Mouse (Mus musculus) G1E (cell line): ENCODE results near the gene Otud3. TPM values are rescaled to one million over a fixed set of nuclear protein-coding genes. Genes with fewer than 3 reads are reported as not detected.

Experiments
- ATAC-seq: 2 replicates; pipeline ENCODE4 v1.8.0; 2016; ENCODE audit warnings: mild to moderate bottlenecking; ENCODE audit not compliant: insufficient number of reproducible peaks, poor library complexity, low FRiP score, severe bottlenecking; ENCODE audit errors: extremely low read depth
- DNase-seq: peaks from one replicate; pipeline ENCODE4 v3.0.0; 2012; ENCODE audit warnings: low spot score
- H3K27me3 ChIP-seq: 2 replicates; pipeline ENCODE4 v1.6.1; 2012; ENCODE audit warnings: mild to moderate bottlenecking, low read length, inconsistent platforms; ENCODE audit not compliant: insufficient read depth
- H3K36me3 ChIP-seq: replicated peaks from 2 replicates; pipeline ENCODE3; 2012; ENCODE audit warnings: mild to moderate bottlenecking, inconsistent platforms
- H3K4me1 ChIP-seq: 2 replicates; pipeline ENCODE4 v1.6.1; 2012; ENCODE audit warnings: low read depth, low read length, inconsistent platforms, mixed read lengths; ENCODE audit not compliant: insufficient read depth
- H3K4me3 ChIP-seq: 2 replicates; pipeline ENCODE4 v1.5.1; 2012; ENCODE audit warnings: low read depth, mild to moderate bottlenecking, inconsistent platforms, low read length, moderate library complexity, mixed read lengths
- H3K9me3 ChIP-seq: replicated peaks from 2 replicates; pipeline ENCODE4 v1.6.1; 2012; ENCODE audit warnings: inconsistent platforms
- CTCF ChIP-seq: IDR thresholded peaks from 2 replicates; pipeline ENCODE4 v1.5.1; 2012; ENCODE audit warnings: low read depth, low read length, inconsistent platforms, mixed read lengths
- GATA1 ChIP-seq: IDR thresholded peaks from 2 replicates; pipeline ENCODE4 v1.6.1; 2012; ENCODE audit warnings: borderline replicate concordance, low read length, inconsistent platforms, mixed read lengths
- GATA2 ChIP-seq: IDR thresholded peaks from 2 replicates; pipeline ENCODE4 v1.6.1; 2012; ENCODE audit warnings: low read depth, low read length, inconsistent platforms, borderline replicate concordance
- POLR2AphosphoS5 ChIP-seq: IDR thresholded peaks from 2 replicates; pipeline ENCODE4 v1.6.1; 2012; ENCODE audit warnings: low read depth, low read length, inconsistent platforms; ENCODE audit not compliant: insufficient replicate concordance
- TAL1 ChIP-seq: conservative IDR thresholded peaks from 2 replicates; pipeline ENCODE4 v1.6.1; 2012; ENCODE audit warnings: low read depth, low read length, inconsistent platforms, mixed read lengths
- polyA plus RNA-seq: library from polyadenylated mRNA; stranded (reverse); fragments of >175 nt; gene quantifications from 2 replicates; pipeline ENCODE4 v1.2.3, GENCODE M21; 2012
- total RNA-seq, 2 experiments: library from RNA; stranded (forward) in 1 of 2; stranded (reverse) in 1 of 2; fragments of 200-1000 nt in 1 of 2; fragments of >200 nt in 1 of 2; fragmentation: Nextera tagmentation in 1 of 2; gene quantifications; 2 replicates each; pipeline ENCODE4 v1.2.3; 2014 to 2017

Gene Otud3
- total RNA-seq (2014; fragmentation: Nextera tagmentation) (2.9 and 5.4 TPM in 2 replicates), total RNA-seq (2017) (11.0 and 11.7 TPM in 2 replicates), polyA plus RNA-seq (11.8 and 14.5 TPM in 2 replicates)

DNA sequence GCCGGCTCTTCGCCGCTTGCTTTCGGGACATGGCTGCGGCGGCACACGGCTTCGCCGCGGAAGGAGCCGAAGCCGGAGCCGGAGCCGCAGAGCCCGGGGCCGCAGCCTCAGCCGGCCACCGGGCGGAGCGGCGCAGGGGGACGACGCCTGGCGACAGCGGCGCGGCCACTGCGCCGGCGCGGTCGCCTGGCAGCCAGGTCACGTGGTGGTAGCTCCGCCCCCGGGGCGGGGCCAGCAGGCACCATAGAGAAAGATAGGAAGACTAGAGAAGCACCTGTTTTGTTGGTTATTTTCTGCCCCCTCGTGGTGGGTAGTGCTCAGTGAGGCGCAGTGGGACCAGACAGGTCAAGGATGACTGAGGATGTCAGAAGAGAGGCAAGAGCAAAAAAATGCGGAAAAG is at the start of gene Otud3:
TSS of gene Otud3 (minus strand) at position 149 of the 400 bp plus-strand sequence.
- Histone ChIP-seq H3K4me1 (peaks cover 29% of the 10 kb centered on the region), H3K4me3 (peak within 1 kb of the TSS; percentile 85), H3K27me3 (no peaks in the 10 kb centered on the region; the same call in 1 of the 2 replicates), H3K9me3 (peaks cover 2% of the 10 kb centered on the region; the same call in 1 of the 2 replicates), H3K36me3 (peaks cover 30% of the 10 kb centered on the region)
- peak; percentile 88 for DNase-seq
- TF ChIP-seq TAL1, result no peak
- TF ChIP-seq CTCF, result 0 out of 2 replicates have a peak, but pooled peaks have one; percentile 37
- TF ChIP-seq POLR2AphosphoS5, result no peak
- peak; percentile 95 for ATAC-seq

DNA sequence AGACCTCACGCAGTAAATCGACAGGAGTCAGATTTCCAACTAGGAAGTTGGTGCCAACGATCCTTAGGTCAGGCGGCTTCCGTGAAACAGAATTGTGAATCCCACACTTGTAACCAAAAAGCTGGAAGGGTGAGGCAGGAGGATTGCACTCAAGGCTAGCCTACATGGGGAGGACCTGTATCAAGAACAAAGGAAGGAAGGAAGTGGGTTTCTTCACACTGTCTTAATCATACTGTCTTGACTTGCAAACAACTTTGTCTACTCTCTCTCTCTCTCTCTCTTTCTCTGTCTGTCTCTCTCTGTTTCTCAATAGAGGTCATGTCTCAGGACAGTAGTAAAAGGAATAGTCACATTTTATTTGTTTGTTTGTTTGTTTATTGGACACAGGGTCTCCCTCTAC is 49.0 kb upstream of the Otud3 start:
- peaks cover 10% of the 10 kb centered on the region for H3K9me3 ChIP-seq
- DNase-seq (no peak), ATAC-seq (no peak)
- TF ChIP-seq GATA1 (no peak), GATA2 (no peak), CTCF (no peak), TAL1 (no peak)
- H3K27me3 ChIP-seq, result peaks cover 25% of the 10 kb centered on the region
- peaks cover 30% of the 10 kb centered on the region for H3K4me1 ChIP-seq
- peaks cover 6% of the 10 kb centered on the region for H3K36me3 ChIP-seq
- no peak overlapping the region for H3K4me3 ChIP-seq

DNA sequence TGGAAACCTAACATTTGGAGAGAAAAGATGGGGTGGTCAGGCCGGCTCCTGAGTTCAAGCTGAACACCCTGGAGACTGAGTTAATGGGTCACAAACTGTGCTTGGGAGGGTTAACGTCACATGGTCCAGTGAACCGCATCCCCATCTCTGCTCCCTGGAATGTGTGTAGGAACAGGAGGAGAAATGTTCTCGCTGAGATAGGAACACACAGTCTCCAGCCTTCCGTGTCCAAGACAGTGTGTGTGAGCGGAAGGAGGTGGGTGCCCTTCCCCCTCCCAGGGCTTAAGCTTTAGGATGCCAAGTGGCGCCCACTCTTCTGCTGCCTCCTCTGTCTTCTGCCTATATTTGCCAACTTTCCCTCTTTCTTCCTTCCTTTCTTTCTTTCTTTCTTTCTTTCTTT is 46.2 kb upstream of the Otud3 start:
- H3K4me1 ChIP-seq, result peaks cover 7% of the 10 kb centered on the region
- peaks cover 30% of the 10 kb centered on the region for H3K27me3 ChIP-seq
- no peaks in the 10 kb centered on the region for H3K36me3 ChIP-seq
- TF ChIP-seq GATA2 (no peak), POLR2AphosphoS5 (no peak), GATA1 (no peak), TAL1 (no peak), CTCF (no peak)
- peaks cover 3% of the 10 kb centered on the region for H3K9me3 ChIP-seq
- no peak overlapping the region for H3K4me3 ChIP-seq
- no peak for DNase-seq
- ATAC-seq, result no peak

DNA sequence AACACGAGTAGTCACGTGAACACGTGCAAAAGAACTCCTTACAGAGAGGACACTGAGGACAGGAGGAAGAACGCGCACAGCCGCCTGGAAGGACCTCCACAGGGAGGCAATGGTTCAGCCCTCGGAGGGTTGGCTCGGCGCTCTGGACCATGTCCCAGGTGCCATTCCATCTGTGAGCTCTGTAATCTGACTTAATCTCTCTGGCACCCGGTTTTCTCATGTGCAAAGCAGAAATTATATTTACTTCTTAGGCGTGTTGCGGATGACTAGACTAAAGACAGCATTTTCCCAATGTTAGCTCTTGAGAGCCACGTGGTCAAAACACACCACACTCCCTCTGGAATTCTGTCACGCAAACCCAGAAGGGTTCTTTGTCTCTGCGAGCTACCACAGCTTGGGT is 45.4 kb upstream of the Otud3 start:
- peaks cover 30% of the 10 kb centered on the region for H3K27me3 ChIP-seq

DNA sequence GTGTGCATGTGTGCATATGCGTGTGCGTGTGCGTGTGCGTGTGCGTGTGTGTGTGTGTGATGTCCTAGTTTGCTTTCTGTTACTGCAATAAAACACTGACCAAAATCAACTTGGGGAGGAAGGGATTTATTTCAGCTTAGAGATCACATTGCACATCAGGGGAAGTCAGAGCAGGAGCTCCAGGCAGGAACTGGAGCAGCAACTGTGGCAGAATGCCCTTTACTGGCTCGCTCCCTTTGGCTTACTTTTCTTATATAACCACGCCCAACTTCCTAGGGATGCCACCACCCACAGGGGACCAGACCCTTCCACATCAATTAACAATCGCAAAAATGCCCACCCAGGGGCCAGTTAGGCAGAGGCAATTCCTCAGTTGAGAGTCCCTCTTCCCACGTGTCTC is 44.9 kb upstream of the Otud3 start:
- Histone ChIP-seq H3K4me3 (no peak overlapping the region), H3K36me3 (no peaks in the 10 kb centered on the region), H3K9me3 (peaks cover 3% of the 10 kb centered on the region), H3K27me3 (peaks cover 31% of the 10 kb centered on the region), H3K4me1 (peaks cover 6% of the 10 kb centered on the region)
- no peak for DNase-seq
- no peak for ATAC-seq
- TF ChIP-seq POLR2AphosphoS5 (no peak), CTCF (no peak), TAL1 (no peak)

More for the DNA sequence above, 45.4 kb upstream of the Otud3 start:
- H3K4me1 ChIP-seq, result peaks cover 7% of the 10 kb centered on the region
- no peak for DNase-seq
- H3K9me3 ChIP-seq, result peaks cover 3% of the 10 kb centered on the region
- TF ChIP-seq POLR2AphosphoS5, result no peak
- TF ChIP-seq CTCF, result no peak
- no peak for TF ChIP-seq TAL1
- no peak for TF ChIP-seq GATA2
- no peak for TF ChIP-seq GATA1
- ATAC-seq, result no peak
- no peak overlapping the region for H3K4me3 ChIP-seq
- H3K36me3 ChIP-seq, result no peaks in the 10 kb centered on the region

DNA sequence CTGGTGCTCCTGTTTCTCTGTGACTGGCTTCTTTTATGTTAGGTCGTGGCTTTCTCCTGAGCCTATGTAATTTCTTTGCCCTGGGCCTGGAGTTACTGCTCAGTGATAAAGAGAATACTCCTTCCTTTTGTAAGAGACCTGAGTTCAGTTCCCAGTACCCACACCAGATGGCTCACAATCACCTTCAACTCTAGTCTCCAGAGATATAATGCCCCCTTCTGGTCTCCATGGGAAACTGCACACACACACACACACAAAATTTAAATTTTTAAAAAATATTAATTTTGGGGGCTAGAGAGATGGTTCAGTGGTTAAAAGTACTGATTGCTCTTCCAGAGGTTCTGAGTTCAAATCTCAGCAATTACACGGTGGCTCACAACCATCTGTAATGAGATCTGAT is 34.5 kb upstream of the Otud3 start:
- DNase-seq (no peak), ATAC-seq (no peak)
- peaks cover 21% of the 10 kb centered on the region for H3K27me3 ChIP-seq
- H3K9me3 ChIP-seq, result no peaks in the 10 kb centered on the region
- no peaks in the 10 kb centered on the region for H3K36me3 ChIP-seq
- no peak for TF ChIP-seq GATA1
- no peak for TF ChIP-seq POLR2AphosphoS5
- no peak for TF ChIP-seq CTCF
- no peak for TF ChIP-seq GATA2
- no peak for TF ChIP-seq TAL1
- peaks cover 10% of the 10 kb centered on the region for H3K4me1 ChIP-seq
- no peak overlapping the region for H3K4me3 ChIP-seq

DNA sequence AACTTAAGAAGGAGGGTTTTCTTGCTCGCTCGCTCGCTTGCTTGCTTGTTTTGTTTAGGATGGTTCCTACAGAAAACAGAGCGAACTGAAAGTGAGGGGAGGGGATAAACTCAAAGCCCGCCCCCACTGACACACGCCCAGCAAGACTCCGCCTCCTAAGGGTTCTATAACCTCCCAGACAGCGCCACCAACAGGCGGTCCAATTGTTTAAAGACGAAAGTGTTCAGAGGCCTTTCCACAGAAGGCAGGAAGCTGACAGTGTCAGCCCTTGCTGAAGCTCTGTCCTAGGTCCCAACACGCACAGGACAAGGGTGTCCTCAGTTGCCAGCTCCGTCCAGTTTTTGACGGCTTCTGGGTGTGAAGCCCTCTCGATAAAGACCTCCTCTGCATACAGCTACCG is 30.0 kb upstream of the Otud3 start:
- H3K4me1 ChIP-seq, result peaks cover 31% of the 10 kb centered on the region
- TF ChIP-seq POLR2AphosphoS5, result no peak
- no peak for TF ChIP-seq GATA2
- TF ChIP-seq CTCF, result peak; percentile 35; the same call in 1 of the 2 replicates
- TF ChIP-seq TAL1, result no peak
- DNase-seq, result peak; percentile 79
- H3K36me3 ChIP-seq, result no peaks in the 10 kb centered on the region
- H3K9me3 ChIP-seq, result no peaks in the 10 kb centered on the region
- H3K27me3 ChIP-seq, result peaks cover 19% of the 10 kb centered on the region
- ATAC-seq, result peak; percentile 92
- peak overlapping the region; percentile 64 for H3K4me3 ChIP-seq
